Mouse (Mus musculus) heart, embryonic 12.5 days (tissue): ENCODE measurements around the gene Gm17660. TPM values are rescaled to one million over a fixed set of nuclear protein-coding genes. Genes with fewer than 3 reads are reported as not detected.

ENCODE experiments used
- ATAC-seq: fragments of 200-750 bp; cut with Nextera tagmentation; 2 replicates; pipeline ENCODE4 v1.8.0; 2017; ENCODE audit warnings: moderate TSS enrichment, moderate library complexity; ENCODE audit not compliant: insufficient number of reproducible peaks, low FRiP score
- H3K27ac ChIP-seq: fragments of 300-500 bp; sonication (generic); 2 replicates; pipeline ENCODE4 v1.5.1; 2016; ENCODE audit warnings: mild to moderate bottlenecking, moderate library complexity; ENCODE audit not compliant: poor library complexity, severe bottlenecking
- H3K27me3 ChIP-seq: fragments of 300-500 bp; sonication (generic); replicated peaks from 2 replicates; pipeline ENCODE4 v1.6.1; 2016; ENCODE audit warnings: mild to moderate bottlenecking, moderate library complexity
- H3K36me3 ChIP-seq: fragments of 300-500 bp; sonication (generic); 2 replicates; pipeline ENCODE4 v1.6.1; 2016; ENCODE audit warnings: mild to moderate bottlenecking, moderate library complexity
- H3K4me1 ChIP-seq: fragments of 300-500 bp; sonication (generic); replicated peaks from 2 replicates; pipeline ENCODE4 v1.6.1; 2016; ENCODE audit warnings: mild to moderate bottlenecking
- H3K4me2 ChIP-seq: fragments of 300-500 bp; sonication (generic); 2 replicates; pipeline ENCODE4 v1.6.1; 2016; ENCODE audit warnings: mild to moderate bottlenecking, moderate library complexity
- H3K4me3 ChIP-seq: fragments of 300-500 bp; sonication (generic); 2 replicates; pipeline ENCODE4 v1.5.1; 2016; ENCODE audit warnings: mild to moderate bottlenecking
- H3K9ac ChIP-seq: fragments of 300-500 bp; sonication (generic); 2 replicates; pipeline ENCODE4 v1.6.1; 2016; ENCODE audit warnings: mild to moderate bottlenecking, moderate library complexity
- H3K9me3 ChIP-seq: fragments of 300-500 bp; sonication (generic); replicated peaks from 2 replicates; pipeline ENCODE4 v1.6.1; 2016; ENCODE audit warnings: mild to moderate bottlenecking, moderate library complexity
- WGBS: fragments of 180-500 bp; shearing (Covaris S2); methylation state at CpG from one replicate; pipeline ENCODE4 v1.1.7; 2016; 5-methylcytosine and 5-hydroxymethylcytosine counted together
- polyA plus RNA-seq: library from polyadenylated mRNA; unstranded; fragments of >200 nt; fragmentation: Nextera tagmentation; extraction: Ambion mirVana; gene quantifications from 2 replicates; pipeline ENCODE4 v1.2.1, GENCODE M21; 2016

Gene Gm17660
- polyA plus RNA-seq, 1 experiment from 2014 or later: not detected

GRCm38 (mm10) chr5:104056295-104056694, 21.1 kb downstream of the Gm17660 start:
- no peak for ATAC-seq
- H3K9ac ChIP-seq: no peak overlapping the region
- no peaks in the 10 kb centered on the region for H3K9me3 ChIP-seq
- no peak overlapping the region for H3K4me2 ChIP-seq
- WGBS: 91% methylated on average over 7 of the region's 7 CpGs
- no peak overlapping the region for H3K27ac ChIP-seq
- peaks cover 58% of the 10 kb centered on the region for H3K36me3 ChIP-seq
- no peak overlapping the region for H3K4me3 ChIP-seq
- H3K4me1 ChIP-seq: no peaks in the 10 kb centered on the region
- no peaks in the 10 kb centered on the region for H3K27me3 ChIP-seq

- 80% methylated on average over 4 of the region's 4 CpGs for WGBS
- H3K9ac ChIP-seq: no peak overlapping the region
- ATAC-seq: no peak
Observed at GRCm38 (mm10) chr5:104055816-104056215, 21.6 kb downstream of the Gm17660 start.

GRCm38 (mm10) chr5:104054938-104055337, 22.5 kb downstream of the Gm17660 start:
- Histone ChIP-seq H3K36me3 (peaks cover 53% of the 10 kb centered on the region), H3K4me3 (no peak overlapping the region), H3K4me1 (no peaks in the 10 kb centered on the region), H3K9ac (no peak overlapping the region), H3K27ac (no peak overlapping the region), H3K27me3 (no peaks in the 10 kb centered on the region), H3K9me3 (no peaks in the 10 kb centered on the region), H3K4me2 (no peak overlapping the region)
- 84% methylated on average over 4 of the region's 4 CpGs for WGBS
- no peak for ATAC-seq

More at GRCm38 (mm10) chr5:104055816-104056215, 21.6 kb downstream of the Gm17660 start:
- no peak overlapping the region for H3K4me2 ChIP-seq
- H3K27ac ChIP-seq: no peak overlapping the region
- H3K9me3 ChIP-seq: no peaks in the 10 kb centered on the region
- no peaks in the 10 kb centered on the region for H3K27me3 ChIP-seq
- H3K4me1 ChIP-seq: no peaks in the 10 kb centered on the region
- peaks cover 58% of the 10 kb centered on the region for H3K36me3 ChIP-seq
- no peak overlapping the region for H3K4me3 ChIP-seq

GRCm38 (mm10) chr5:104052956-104053355, 24.5 kb downstream of the Gm17660 start:
- no peak for ATAC-seq
- no peak overlapping the region for H3K27ac ChIP-seq
- 66% methylated on average over 8 of the region's 8 CpGs for WGBS
- no peaks in the 10 kb centered on the region for H3K9me3 ChIP-seq
- H3K27me3 ChIP-seq: no peaks in the 10 kb centered on the region
- H3K4me3 ChIP-seq: no peak overlapping the region
- H3K9ac ChIP-seq: no peak overlapping the region
- H3K36me3 ChIP-seq: peaks cover 38% of the 10 kb centered on the region
- H3K4me1 ChIP-seq: 0 out of 2 replicates have a peak, but pooled peaks cover 4% of the 10 kb centered on the region
- H3K4me2 ChIP-seq: no peak overlapping the region

GRCm38 (mm10) chr5:104048139-104048538, 29.3 kb downstream of the Gm17660 start:
- H3K4me3 ChIP-seq: peak overlapping the region; percentile 85
- H3K4me1 ChIP-seq: peaks cover 19% of the 10 kb centered on the region
- H3K9ac ChIP-seq: peak overlapping the region; percentile 94; the same call in 1 of the 2 replicates
- no peaks in the 10 kb centered on the region for H3K27me3 ChIP-seq
- H3K36me3 ChIP-seq: peaks cover 23% of the 10 kb centered on the region
- peak overlapping the region; percentile 78 for H3K4me2 ChIP-seq
- 44% methylated on average over 4 of the region's 4 CpGs for WGBS
- no peak for ATAC-seq
- no peaks in the 10 kb centered on the region for H3K9me3 ChIP-seq
- no peak overlapping the region for H3K27ac ChIP-seq

DNA sequence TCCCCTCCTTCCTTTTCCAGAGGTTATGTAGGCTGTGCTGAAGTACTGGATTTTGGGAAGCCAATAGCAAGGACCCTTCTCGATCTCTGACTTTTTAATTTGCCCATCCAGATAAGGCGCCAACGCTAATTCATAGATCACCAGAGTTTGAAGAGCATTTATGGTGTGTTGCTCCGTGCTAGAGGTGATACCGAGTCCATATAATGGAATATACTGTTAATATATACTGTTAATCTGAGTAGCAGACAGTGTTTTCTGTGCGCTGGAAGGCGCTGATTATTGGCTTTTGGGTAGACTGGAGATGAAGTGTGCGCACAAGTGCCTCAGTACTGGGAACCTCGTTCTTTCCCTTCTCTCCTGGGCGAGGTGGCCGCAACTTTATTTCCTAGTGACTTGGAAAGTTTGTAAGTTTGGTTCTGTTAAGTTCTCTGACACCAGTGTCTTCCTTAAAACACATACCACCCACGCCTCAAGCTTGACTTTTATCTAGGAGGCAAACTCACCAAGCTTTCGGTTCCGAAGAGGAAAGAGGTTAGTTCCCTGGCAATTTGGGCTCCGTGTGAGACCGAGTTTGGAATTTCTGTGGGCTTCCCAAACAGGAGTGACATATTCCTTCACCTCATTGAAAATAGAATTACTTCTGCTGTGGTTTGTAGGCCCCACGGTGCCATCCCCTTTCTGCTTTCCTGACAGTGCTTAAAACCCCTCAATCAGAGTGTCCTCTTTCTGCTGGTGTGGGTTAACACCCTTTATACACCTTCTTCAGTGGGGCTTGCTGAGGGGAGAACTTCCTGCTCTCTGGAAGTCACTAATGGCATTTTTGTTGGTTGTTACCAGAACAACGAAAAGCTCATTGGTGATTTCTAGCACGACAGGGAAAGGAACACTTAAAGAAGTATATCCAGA, 30.0 kb downstream of the Gm17660 start:
- Histone ChIP-seq H3K4me3 (peak overlapping the region; percentile 85), H3K36me3 (peaks cover 21% of the 10 kb centered on the region), H3K27ac (peak overlapping the region; percentile 79), H3K4me2 (peak overlapping the region; percentile 78), H3K27me3 (no peaks in the 10 kb centered on the region), H3K4me1 (peaks cover 19% of the 10 kb centered on the region), H3K9me3 (no peaks in the 10 kb centered on the region), H3K9ac (peak overlapping the region; percentile 94)
- 3% methylated on average over 19 of the region's 19 CpGs for whole genome bisulfite sequencing
- ATAC-seq: no peak

- Histone ChIP-seq H3K9me3 (no peaks in the 10 kb centered on the region), H3K36me3 (peaks cover 11% of the 10 kb centered on the region), H3K4me3 (peak within 1 kb of the TSS; percentile 85), H3K27me3 (no peaks in the 10 kb centered on the region), H3K27ac (peak within 1 kb of the TSS; percentile 79), H3K9ac (peak within 1 kb of the TSS; percentile 94), H3K4me2 (peak within 1 kb of the TSS; percentile 78), H3K4me1 (peaks cover 19% of the 10 kb centered on the region)
- WGBS: 6% methylated on average over 89 of the region's 90 CpGs
- peak; percentile 97 for ATAC-seq
Observed at GRCm38 (mm10) chr5:104046256-104047199, 30.9 kb downstream of the Gm17660 start, which contains the start of gene Nudt9. TSS of gene Nudt9 (plus strand) at chr5:104046306.

GRCm38 (mm10) chr5:104043704-104044103, 33.7 kb downstream of the Gm17660 start:
- 14% methylated on average over 2 of the region's 2 CpGs for WGBS
- no peak overlapping the region for H3K4me2 ChIP-seq
- ATAC-seq: no peak
- H3K4me1 ChIP-seq: peaks cover 19% of the 10 kb centered on the region
- H3K27ac ChIP-seq: peak overlapping the region; percentile 46; the same call in 1 of the 2 replicates
- H3K9me3 ChIP-seq: no peaks in the 10 kb centered on the region
- no peak overlapping the region for H3K9ac ChIP-seq
- no peaks in the 10 kb centered on the region for H3K36me3 ChIP-seq
- H3K27me3 ChIP-seq: no peaks in the 10 kb centered on the region
- no peak overlapping the region for H3K4me3 ChIP-seq

DNA sequence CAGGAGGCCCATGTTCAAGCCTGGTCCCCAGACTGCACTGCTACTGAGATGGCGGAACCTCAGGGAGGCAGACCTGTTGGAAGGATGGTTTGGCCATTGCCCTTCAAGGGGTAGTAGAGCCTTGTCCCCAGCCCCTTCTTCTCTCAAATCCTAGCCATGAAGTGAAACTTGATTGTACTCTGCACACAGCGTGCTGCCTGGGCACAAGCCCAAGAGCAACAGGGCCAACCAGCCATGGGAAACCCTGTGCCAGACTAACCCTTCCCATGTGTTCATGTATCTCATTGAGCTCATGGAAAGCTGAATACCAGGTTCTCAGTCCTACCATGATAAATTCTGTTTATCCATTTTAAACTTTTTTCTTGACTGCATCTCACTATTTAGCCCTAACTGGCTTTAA, 34.5 kb downstream of the Gm17660 start:
- Histone ChIP-seq H3K9me3 (no peaks in the 10 kb centered on the region), H3K4me1 (peaks cover 14% of the 10 kb centered on the region), H3K4me2 (no peak overlapping the region), H3K27ac (peak overlapping the region; percentile 46; the same call in 1 of the 2 replicates), H3K4me3 (no peak overlapping the region), H3K36me3 (no peaks in the 10 kb centered on the region), H3K9ac (no peak overlapping the region), H3K27me3 (no peaks in the 10 kb centered on the region)
- no peak for ATAC-seq
- WGBS: 84% methylated on average over 2 of the region's 2 CpGs

- H3K4me3 ChIP-seq: no peak overlapping the region
- H3K27ac ChIP-seq: no peak overlapping the region
- 64% methylated on average over 6 of the region's 6 CpGs for WGBS
- H3K4me1 ChIP-seq: peaks cover 10% of the 10 kb centered on the region
- ATAC-seq: no peak
- no peak overlapping the region for H3K9ac ChIP-seq
- H3K4me2 ChIP-seq: no peak overlapping the region
- H3K27me3 ChIP-seq: no peaks in the 10 kb centered on the region
- no peaks in the 10 kb centered on the region for H3K36me3 ChIP-seq
- no peaks in the 10 kb centered on the region for H3K9me3 ChIP-seq
Observed at GRCm38 (mm10) chr5:104039154-104039932, 38.1 kb downstream of the Gm17660 start.
